In genomic region chr14:24904712-24905111, GRCm38 (mm10) we compare ENCODE assay signal across 19 mouse cellular contexts.
"Had no signal": no experiment of that assay in that cellular context is flagged by ENCODE, and none has a peak within 500 bp of the region (broad histone marks: within the 10 kb centered on the region; RNA-seq: fewer than 3 reads in every experiment).

No protein-coding gene starts in this region.

- H3K27me3 ChIP-seq: kidney, embryonic 15.5 days had no signal

- H3K9ac ChIP-seq: kidney, embryonic 15.5 days; liver, embryonic 14.5 days; liver, postnatal 0 days; lung, embryonic 14.5 days had no signal

- ATAC-seq: liver, postnatal 0 days; lung, postnatal 0 days had no signal

- H3K4me2 ChIP-seq: kidney, embryonic 15.5 days; liver, embryonic 11.5 days; lung, embryonic 14.5 days had no signal

- H3K36me3 ChIP-seq: kidney, embryonic 15.5 days had no signal

- H3K4me3 ChIP-seq: kidney, embryonic 15.5 days had no signal

- DNase-seq: kidney, adult 11 months; kidney, adult 8-10 months; kidney, postnatal 10 days; kidney, postnatal 36 days; liver, postnatal 0 days; lung, embryonic 14.5 days; midbrain, embryonic 14.5 days; right cerebral cortex, adult 18-20 months; right cerebral cortex, postnatal 14 days; right cerebral cortex, postnatal 4 days; thymus, adult 2 months; thymus, postnatal 14 days; thymus, postnatal 4 days had no signal

- H3K27ac ChIP-seq: kidney, embryonic 15.5 days; liver, embryonic 14.5 days; macrophage; stomach, postnatal 0 days had no signal

- H3K9me3 ChIP-seq: kidney, embryonic 15.5 days had no signal
